Mouse (Mus musculus) liver, embryonic 16.5 days (tissue): Measurements from ENCODE around the gene Gpr4. TPM values are rescaled to one million over a fixed set of nuclear protein-coding genes. Genes with fewer than 3 reads are reported as not detected.

Experiments
- ATAC-seq: fragments of 200-750 bp; cut with Nextera tagmentation; 2 replicates; pipeline ENCODE4 v1.8.0; 2017; ENCODE audit warnings: low read depth, mild to moderate bottlenecking, moderate number of reproducible peaks, moderate library complexity
- H3K27ac ChIP-seq: fragments of 300-500 bp; sonication (generic); 2 replicates; pipeline ENCODE4 v1.5.1; 2014; ENCODE audit warnings: mild to moderate bottlenecking, low read length
- H3K27me3 ChIP-seq: fragments of 300-500 bp; sonication (generic); 2 replicates; pipeline ENCODE4 v1.6.1; 2014; ENCODE audit warnings: low read depth, low read length, mixed read lengths; ENCODE audit not compliant: control insufficient read depth, insufficient read depth
- H3K36me3 ChIP-seq: fragments of 300-500 bp; sonication (generic); 2 replicates; pipeline ENCODE4 v1.6.1; 2014; ENCODE audit warnings: mild to moderate bottlenecking; ENCODE audit not compliant: control insufficient read depth, insufficient read depth
- H3K4me1 ChIP-seq: fragments of 300-500 bp; sonication (generic); 2 replicates; pipeline ENCODE4 v1.6.1; 2014; ENCODE audit warnings: low read depth, low read length, mixed read lengths; ENCODE audit not compliant: control insufficient read depth
- H3K4me2 ChIP-seq: fragments of 300-500 bp; sonication (generic); 2 replicates; pipeline ENCODE4 v1.6.1; 2014; ENCODE audit warnings: low read depth, low read length, mixed read lengths
- H3K4me3 ChIP-seq: fragments of 300-500 bp; sonication (generic); 2 replicates; pipeline ENCODE4 v1.5.1; 2014; ENCODE audit warnings: low read depth, mild to moderate bottlenecking, low read length
- H3K9ac ChIP-seq: fragments of 300-500 bp; sonication (generic); 2 replicates; pipeline ENCODE4 v1.6.1; 2014; ENCODE audit warnings: low read depth, low read length
- H3K9me3 ChIP-seq: fragments of 300-500 bp; sonication (generic); replicated peaks from 2 replicates; pipeline ENCODE4 v1.6.1; 2016; ENCODE audit warnings: low read length; ENCODE audit not compliant: control insufficient read depth
- WGBS: fragments of 180-500 bp; shearing (Covaris S2); extraction: QIAGEN DNeasy Blood & Tissue Kit; methylation state at CpG from one replicate; pipeline ENCODE4 v1.1.7; 2014; ENCODE audit not compliant: insufficient replicate concordance; 5-methylcytosine and 5-hydroxymethylcytosine counted together
- polyA plus RNA-seq: library from polyadenylated mRNA; unstranded; fragments of >200 nt; fragmentation: Nextera tagmentation; extraction: Ambion mirVana; gene quantifications from 2 replicates; pipeline ENCODE4 v1.2.1, GENCODE M21; 2015

Gene Gpr4
- polyA plus RNA-seq, 1 experiment from 2014 or later, result 0.60 TPM

- H3K9me3 ChIP-seq, result no peaks in the 10 kb centered on the region
- H3K4me1 ChIP-seq, result peaks cover 3% of the 10 kb centered on the region; the same call in 1 of the 2 replicates
- H3K4me3 ChIP-seq, result no peak overlapping the region
- H3K9ac ChIP-seq, result no peak overlapping the region
- H3K27me3 ChIP-seq, result peaks cover 39% of the 10 kb centered on the region
- no peak for ATAC-seq
- no peak overlapping the region for H3K4me2 ChIP-seq
- 27% methylated on average over 8 of the region's 8 CpGs for WGBS
- H3K36me3 ChIP-seq, result no peaks in the 10 kb centered on the region
- H3K27ac ChIP-seq, result no peak overlapping the region
Observed at GRCm38 (mm10) chr7:19171831-19172230, 40.5 kb upstream of the Gpr4 start.

- Histone ChIP-seq H3K27me3 (peaks cover 49% of the 10 kb centered on the region), H3K4me1 (peaks cover 3% of the 10 kb centered on the region; the same call in 1 of the 2 replicates), H3K27ac (no peak overlapping the region), H3K36me3 (no peaks in the 10 kb centered on the region), H3K9me3 (no peaks in the 10 kb centered on the region), H3K4me2 (peak overlapping the region; percentile 44), H3K9ac (no peak overlapping the region; the same call in 1 of the 2 replicates), H3K4me3 (no peak overlapping the region)
- 4% methylated on average over 17 of the region's 17 CpGs for WGBS
- peak; percentile 25; the same call in 1 of the 2 replicates for ATAC-seq
Observed at GRCm38 (mm10) chr7:19172874-19173273, 39.5 kb upstream of the Gpr4 start.

GRCm38 (mm10) chr7:19175708-19176515 lies 36.4 kb upstream of the Gpr4 start, which contains the start of gene Eml2:
Eml2 (plus strand) TSS chr7:19176421.
- Histone ChIP-seq H3K4me2 (no peak within 1 kb of the TSS), H3K27me3 (peaks cover 77% of the 10 kb centered on the region), H3K36me3 (no peaks in the 10 kb centered on the region), H3K27ac (no peak within 1 kb of the TSS), H3K4me1 (peaks cover 25% of the 10 kb centered on the region), H3K4me3 (no peak within 1 kb of the TSS), H3K9ac (no peak within 1 kb of the TSS), H3K9me3 (peaks cover 2% of the 10 kb centered on the region; the same call in 1 of the 2 replicates)
- 3% methylated on average over 30 of the region's 30 CpGs for WGBS
- ATAC-seq, result peak; percentile 17; the same call in 1 of the 2 replicates

GRCm38 (mm10) chr7:19176516-19176947 lies 35.8 kb upstream of the Gpr4 start:
- Histone ChIP-seq H3K27me3 (peaks cover 77% of the 10 kb centered on the region), H3K27ac (no peak overlapping the region), H3K36me3 (no peaks in the 10 kb centered on the region), H3K4me1 (peaks cover 31% of the 10 kb centered on the region), H3K9me3 (peaks cover 2% of the 10 kb centered on the region; the same call in 1 of the 2 replicates), H3K9ac (no peak overlapping the region), H3K4me2 (no peak overlapping the region), H3K4me3 (no peak overlapping the region)
- ATAC-seq, result no peak
- WGBS, result 3% methylated on average over 17 of the region's 21 CpGs

DNA sequence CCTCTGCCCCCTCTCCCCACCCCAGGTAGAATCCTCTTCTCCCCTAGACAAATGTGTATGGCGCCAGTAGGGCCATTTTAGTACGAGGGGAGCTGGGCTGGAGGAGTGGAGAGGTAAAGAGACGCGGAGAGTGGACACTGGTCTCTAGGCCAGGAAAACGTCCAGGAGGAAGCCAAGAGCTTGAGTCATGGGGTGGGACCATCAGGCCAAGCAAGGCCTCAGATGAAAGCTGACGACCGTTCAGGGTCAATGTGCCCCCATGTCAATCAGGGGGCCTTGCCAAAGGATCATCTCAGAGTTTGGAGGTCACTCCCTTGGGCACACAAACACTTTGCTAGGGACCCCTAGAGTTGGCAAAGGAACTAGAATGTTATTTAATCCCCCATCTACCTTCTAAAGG lies 35.1 kb upstream of the Gpr4 start:
- Histone ChIP-seq H3K4me2 (no peak overlapping the region), H3K4me3 (no peak overlapping the region), H3K27me3 (peaks cover 74% of the 10 kb centered on the region), H3K9me3 (peaks cover 2% of the 10 kb centered on the region; the same call in 1 of the 2 replicates), H3K36me3 (no peaks in the 10 kb centered on the region), H3K27ac (no peak overlapping the region), H3K9ac (no peak overlapping the region), H3K4me1 (peaks cover 33% of the 10 kb centered on the region)
- no peak for ATAC-seq
- 58% methylated on average over 7 of the region's 7 CpGs for WGBS

GRCm38 (mm10) chr7:19178035-19178434 lies 34.3 kb upstream of the Gpr4 start:
- no peak overlapping the region for H3K9ac ChIP-seq
- H3K4me3 ChIP-seq, result no peak overlapping the region
- H3K36me3 ChIP-seq, result no peaks in the 10 kb centered on the region
- H3K9me3 ChIP-seq, result peaks cover 2% of the 10 kb centered on the region; the same call in 1 of the 2 replicates
- ATAC-seq, result no peak
- H3K4me1 ChIP-seq, result peaks cover 30% of the 10 kb centered on the region
- 13% methylated on average over 18 of the region's 18 CpGs for WGBS
- no peak overlapping the region for H3K4me2 ChIP-seq
- H3K27me3 ChIP-seq, result peaks cover 68% of the 10 kb centered on the region
- H3K27ac ChIP-seq, result no peak overlapping the region

DNA sequence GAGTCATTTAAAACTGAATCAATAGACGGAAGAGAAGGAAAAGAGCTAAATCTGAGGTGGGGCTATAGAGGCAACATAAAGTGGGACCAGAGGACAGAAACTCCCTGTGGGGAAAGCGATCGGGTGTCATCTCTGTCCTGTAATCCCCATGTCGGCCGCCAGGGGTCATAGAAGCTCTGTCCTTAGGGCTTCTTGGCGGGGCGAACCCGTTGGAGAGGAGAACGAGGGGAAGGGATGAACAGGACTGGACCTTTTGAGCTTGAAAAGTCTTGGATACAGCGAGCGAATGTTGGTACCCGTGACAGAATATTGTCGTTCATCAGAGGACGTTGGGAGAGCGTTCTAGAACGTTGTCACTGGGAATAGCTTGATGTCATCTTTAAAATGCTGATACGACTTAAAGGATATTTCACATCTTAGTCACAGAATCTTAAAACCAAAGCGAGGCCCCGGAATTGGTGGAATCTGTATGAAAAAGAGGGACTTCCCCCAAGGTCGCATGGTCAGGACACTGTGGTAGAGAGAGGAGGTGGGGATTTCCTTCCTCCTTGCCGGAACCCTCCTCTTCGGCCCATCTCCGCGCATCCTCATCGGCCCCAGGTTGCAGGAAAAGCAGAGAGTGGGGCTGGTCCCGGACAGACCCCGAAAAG lies 33.8 kb upstream of the Gpr4 start:
- 4% methylated on average over 27 of the region's 27 CpGs for WGBS
- H3K27ac ChIP-seq, result no peak overlapping the region
- no peak overlapping the region for H3K4me2 ChIP-seq
- no peak for ATAC-seq
- peaks cover 2% of the 10 kb centered on the region; the same call in 1 of the 2 replicates for H3K9me3 ChIP-seq
- H3K9ac ChIP-seq, result no peak overlapping the region
- no peak overlapping the region for H3K4me3 ChIP-seq
- peaks cover 63% of the 10 kb centered on the region for H3K27me3 ChIP-seq
- peaks cover 30% of the 10 kb centered on the region for H3K4me1 ChIP-seq
- H3K36me3 ChIP-seq, result no peaks in the 10 kb centered on the region

GRCm38 (mm10) chr7:19179173-19179572 lies 33.2 kb upstream of the Gpr4 start:
- peak overlapping the region; percentile 6; the same call in 1 of the 2 replicates for H3K4me2 ChIP-seq
- no peak overlapping the region for H3K9ac ChIP-seq
- peaks cover 30% of the 10 kb centered on the region for H3K4me1 ChIP-seq
- no peak; the same call in 1 of the 2 replicates for ATAC-seq
- H3K27me3 ChIP-seq, result peaks cover 58% of the 10 kb centered on the region
- no peaks in the 10 kb centered on the region for H3K36me3 ChIP-seq
- peaks cover 2% of the 10 kb centered on the region; the same call in 1 of the 2 replicates for H3K9me3 ChIP-seq
- WGBS, result under 1% methylated on average over 32 of the region's 32 CpGs
- H3K4me3 ChIP-seq, result no peak overlapping the region
- no peak overlapping the region for H3K27ac ChIP-seq
